Comparison of ENCODE assay signal across 20 mouse cellular contexts in genomic region chr12:87193008-87193407, GRCm38 (mm10). TPM values are rescaled to one million over a fixed set of nuclear protein-coding genes. Genes with fewer than 3 reads are reported as not detected.
A peak's percentile ranks its signal among the peaks of the same experiment; 100 is the strongest.
DNase-seq lines count a peak whose midpoint lies in the region; ATAC-seq and TF ChIP-seq lines count a peak whose summit lies in the region.
"Had no signal": no experiment of that assay in that cellular context is flagged by ENCODE, and none has a peak within 500 bp of the region (broad histone marks: within the 10 kb centered on the region; RNA-seq: fewer than 3 reads in every experiment).

No protein-coding gene starts in this region.

- DNase-seq in spleen, adult 2 months (ENCODE audit: low read depth in 1 of 2, low spot score in 2 of 2), result peak in 1 of 2 experiments; percentile 14
- DNase-seq in spleen, postnatal 4 days (ENCODE audit: low spot score in 2 of 2), result no peak
- no peak for DNase-seq in G1E (ENCODE audit: low spot score)
- DNase-seq in adrenal gland, postnatal 36 days, result no peak
- no peak for DNase-seq in heart, adult 11 months
- DNase-seq: adrenal gland, postnatal 10 days; cerebellum, adult 11-12 months; cerebellum, adult 9-10 months; cerebellum, postnatal 25 days; gastrocnemius, postnatal 14 days; heart, postnatal 10 days; heart, postnatal 4 days had no signal

- no peaks in the 10 kb centered on the region for H3K9me3 ChIP-seq in G1E (replicated peaks)
- H3K9me3 ChIP-seq: embryonic facial prominence, embryonic 13.5 days; forebrain, embryonic 12.5 days; heart, embryonic 10.5 days; hindbrain, embryonic 13.5 days had no signal

- H3K27me3 ChIP-seq in spleen, adult 2 months (ENCODE audit: control insufficient read depth, insufficient read depth, low read length), result no peaks in the 10 kb centered on the region
- H3K27me3 ChIP-seq in G1E (ENCODE audit: insufficient read depth, low read length), result no peaks in the 10 kb centered on the region; the same call in 1 of the 2 replicates
- H3K27me3 ChIP-seq: embryonic facial prominence, embryonic 13.5 days; forebrain, embryonic 12.5 days; hindbrain, embryonic 13.5 days had no signal

- H3K36me3 ChIP-seq in spleen, adult 2 months (ENCODE audit: control insufficient read depth, insufficient read depth, low read length), result no peaks in the 10 kb centered on the region
- peaks cover 9% of the 10 kb centered on the region for H3K36me3 ChIP-seq in G1E (replicated peaks)
- H3K36me3 ChIP-seq: embryonic facial prominence, embryonic 13.5 days; forebrain, embryonic 12.5 days; heart, embryonic 10.5 days; hindbrain, embryonic 13.5 days had no signal

- H3K4me3 ChIP-seq in spleen, adult 2 months (ENCODE audit: extremely low read depth, insufficient read depth, insufficient read length), result no peak overlapping the region
- H3K4me3 ChIP-seq in G1E (ENCODE audit: low read depth, low read length), result no peak overlapping the region
- H3K4me3 ChIP-seq: embryonic facial prominence, embryonic 13.5 days; forebrain, embryonic 12.5 days; heart, embryonic 10.5 days; hindbrain, embryonic 13.5 days had no signal

- peaks cover 9% of the 10 kb centered on the region; the same call in 1 of the 2 replicates for H3K4me1 ChIP-seq in spleen, adult 2 months (ENCODE audit: control insufficient read depth, insufficient read depth, insufficient read length)
- H3K4me1 ChIP-seq in G1E (ENCODE audit: insufficient read depth, low read depth, low read length), result peaks cover 21% of the 10 kb centered on the region
- H3K4me1 ChIP-seq: heart, embryonic 10.5 days had no signal

- TF ChIP-seq POLR2A in spleen, adult 2 months (IDR thresholded peaks at IDR 0.05; ENCODE audit: low read depth, low read length), result no peak

- peak overlapping the region; percentile 66 for H3K27ac ChIP-seq in spleen, adult 2 months (ENCODE audit: insufficient read depth, low read length)
- H3K27ac ChIP-seq: embryonic facial prominence, embryonic 13.5 days; forebrain, embryonic 12.5 days; heart, embryonic 10.5 days; hindbrain, embryonic 13.5 days had no signal

- WGBS in spleen, adult 2 months, result 21% methylated on average over 3 of the region's 3 CpGs

- 0 out of 2 replicates have a peak, but pooled peaks have one; percentile 10 for ATAC-seq in G1E (ENCODE audit: extremely low read depth, insufficient number of reproducible peaks, low FRiP score, poor library complexity, severe bottlenecking)
- peak; percentile 53 to 59; a peak in 3 of 4 replicates for ATAC-seq in hematopoietic stem cell, adult 5-6 weeks (replicated peaks in 1 of 2; ENCODE audit: insufficient read depth in 1 of 2, low FRiP score in 2 of 2, low TSS enrichment in 1 of 2, low read depth in 1 of 2, poor library complexity in 2 of 2, severe bottlenecking in 2 of 2)
- ATAC-seq in neutrophil, adult 5-6 weeks (ENCODE audit: extremely low read depth, insufficient number of reproducible peaks, low FRiP score, poor library complexity, severe bottlenecking), result peak; percentile 68
- ATAC-seq in activated CD4-positive, CD25-positive, alpha-beta regulatory T cell, adult 4 months, result no peak
- ATAC-seq: forebrain, embryonic 16.5 days had no signal

- no peak for TF ChIP-seq CTCF in spleen, adult 2 months (IDR thresholded peaks at IDR 0.05; ENCODE audit: extremely low read depth, insufficient read depth, insufficient read length, insufficient replicate concordance)
- TF ChIP-seq CTCF in G1E (IDR thresholded peaks at IDR 0.05; ENCODE audit: low read depth, low read length), result no peak

RNA-seq across cellular contexts. Expression of gene Samd15, which starts 6.5 kb away (rescaled TPM):
- 0.20 and 0.43 TPM in 2 replicates for polyA plus RNA-seq in spleen, adult 2 months (2012; rRNA removed)
- total RNA-seq in G1E (2014; fragmentation: Nextera tagmentation), result 2.8 and 3.2 TPM in 2 replicates
- 1.5 and 2.3 TPM in 2 replicates for total RNA-seq in G1E (2017)
- polyA plus RNA-seq in G1E (2012), result 0.21 TPM in 1 of 2 replicates, not detected in the other
- 0.50 and 3.6 TPM in 2 replicates for total RNA-seq in hematopoietic stem cell, adult 5-6 weeks (2017)
- total RNA-seq in neutrophil, adult 5-6 weeks (2017), result 2.0 and 3.5 TPM in 2 replicates
- polyA plus RNA-seq in activated CD4-positive, CD25-positive, alpha-beta regulatory T cell, adult 4 months (2017; shearing (Covaris generic)), result 1 to 10 TPM in 1 of 2 experiments, not detected in 1; 5.0 TPM
- 1 to 10 TPM; 1.6 to 2.0 TPM for total RNA-seq in adrenal gland, postnatal 36 days (2021)

RNA-seq across cellular contexts. Expression of gene Tmed8, which starts 7.2 kb away (rescaled TPM):
- polyA plus RNA-seq in spleen, adult 2 months (2012; rRNA removed), result 7.4 TPM in 2 replicates
- total RNA-seq in G1E (2014; fragmentation: Nextera tagmentation), result 21.6 and 21.8 TPM in 2 replicates
- 30.8 and 32.5 TPM in 2 replicates for total RNA-seq in G1E (2017)
- 1.7 and 2.2 TPM in 2 replicates for polyA plus RNA-seq in G1E (2012)
- total RNA-seq in hematopoietic stem cell, adult 5-6 weeks (2017), result 11.7 and 12.4 TPM in 2 replicates
- total RNA-seq in neutrophil, adult 5-6 weeks (2017), result 43.3 and 44.7 TPM in 2 replicates
- polyA plus RNA-seq in activated CD4-positive, CD25-positive, alpha-beta regulatory T cell, adult 4 months (2017; shearing (Covaris generic)), result 1 to 10 TPM; 3.3 to 3.9 TPM
- 10 to 100 TPM; 28.6 to 35.0 TPM for total RNA-seq in adrenal gland, postnatal 36 days (2021)

RNA-seq across cellular contexts. Expression of gene Pomt2, which starts 45.2 kb away (rescaled TPM):
- 5.2 and 5.9 TPM in 2 replicates for polyA plus RNA-seq in spleen, adult 2 months (2012; rRNA removed)
- total RNA-seq in G1E (2014; fragmentation: Nextera tagmentation) (12.7 and 14.0 TPM in 2 replicates), G1E (2017) (10.6 and 11.9 TPM in 2 replicates)
- polyA plus RNA-seq in G1E (2012), result 5.0 and 5.3 TPM in 2 replicates
- total RNA-seq in hematopoietic stem cell, adult 5-6 weeks (2017), result 7.5 and 10.9 TPM in 2 replicates
- 4.2 and 8.1 TPM in 2 replicates for total RNA-seq in neutrophil, adult 5-6 weeks (2017)
- 1 to 10 TPM in 1 of 2 experiments, under 1 TPM in 1; 0.81 to 1.4 TPM for polyA plus RNA-seq in activated CD4-positive, CD25-positive, alpha-beta regulatory T cell, adult 4 months (2017; shearing (Covaris generic))
- total RNA-seq in adrenal gland, postnatal 36 days (2021), result 10 to 100 TPM; 14.0 to 15.6 TPM

RNA-seq across cellular contexts. Expression of gene Noxred1, which starts 45.5 kb away (rescaled TPM):
- polyA plus RNA-seq in spleen, adult 2 months (2012; rRNA removed), result 2.7 and 3.7 TPM in 2 replicates
- total RNA-seq in G1E (2014; fragmentation: Nextera tagmentation) (0.75 TPM in 1 of 2 replicates, not detected in the other), G1E (2017) (0.11 and 0.58 TPM in 2 replicates)
- polyA plus RNA-seq in G1E (2012), result not detected in 2 replicates
- total RNA-seq in hematopoietic stem cell, adult 5-6 weeks (2017), result 3.5 TPM in 1 of 2 replicates, not detected in the other
- 16.8 and 20.3 TPM in 2 replicates for total RNA-seq in neutrophil, adult 5-6 weeks (2017)
- 1 to 10 TPM in 1 of 2 experiments, under 1 TPM in 1; 0.64 to 1.2 TPM for polyA plus RNA-seq in activated CD4-positive, CD25-positive, alpha-beta regulatory T cell, adult 4 months (2017; shearing (Covaris generic))
- total RNA-seq in adrenal gland, postnatal 36 days (2021), result under 1 TPM; 0.33 to 0.66 TPM

RNA-seq across cellular contexts. Expression of gene Gstz1, which starts 46.0 kb away (rescaled TPM):
- polyA plus RNA-seq in spleen, adult 2 months (2012; rRNA removed), result 10.8 and 11.4 TPM in 2 replicates
- 71.9 and 80.9 TPM in 2 replicates for total RNA-seq in G1E (2014; fragmentation: Nextera tagmentation)
- 51.5 and 54.2 TPM in 2 replicates for total RNA-seq in G1E (2017)
- polyA plus RNA-seq in G1E (2012), result 6.6 and 7.2 TPM in 2 replicates
- 29.0 TPM in 2 replicates for total RNA-seq in hematopoietic stem cell, adult 5-6 weeks (2017)
- total RNA-seq in neutrophil, adult 5-6 weeks (2017), result 6.9 and 10.2 TPM in 2 replicates
- 10 to 100 TPM; 15.3 to 15.7 TPM for polyA plus RNA-seq in activated CD4-positive, CD25-positive, alpha-beta regulatory T cell, adult 4 months (2017; shearing (Covaris generic))
- total RNA-seq in adrenal gland, postnatal 36 days (2021), result 100 to 1,000 TPM; 103 to 114 TPM
